In the genomic region with DNA sequence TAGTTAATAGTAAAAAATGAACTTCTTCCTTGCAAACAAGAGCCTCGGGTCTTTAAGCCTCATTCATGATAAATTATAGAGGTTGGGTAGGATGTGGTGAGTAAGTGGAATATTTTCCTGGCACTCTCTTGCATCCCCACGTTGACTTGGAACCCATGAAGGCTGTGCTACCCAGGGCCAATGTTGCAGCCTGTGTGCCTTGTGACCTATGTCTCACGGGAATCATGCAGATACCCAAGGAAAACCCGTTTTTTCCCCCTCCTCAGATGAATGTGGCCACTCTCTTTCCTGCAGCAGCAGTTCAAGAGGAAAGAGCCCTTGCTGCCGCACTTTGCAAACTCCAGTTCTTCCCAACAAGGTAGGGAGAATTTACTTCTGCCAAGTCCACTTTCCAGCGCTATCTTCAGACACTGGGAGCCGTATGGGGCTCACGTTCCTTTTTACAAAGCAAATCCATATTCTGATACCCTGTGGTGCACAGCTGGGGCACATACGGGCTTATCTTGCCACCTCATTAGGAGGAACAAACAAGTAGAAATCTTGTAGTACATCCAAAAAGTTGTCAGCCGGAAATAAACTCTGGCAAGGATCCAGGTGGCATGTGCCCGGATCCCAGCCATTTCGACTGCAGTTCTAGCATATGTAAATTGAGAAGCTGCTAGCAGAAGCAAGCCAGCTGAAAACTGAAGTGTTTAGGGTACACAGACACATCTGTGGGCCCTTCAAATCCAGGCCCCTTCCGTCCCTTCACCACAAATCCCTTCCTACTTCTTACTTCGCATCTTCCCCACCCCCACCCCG, we compare ENCODE assay signal across 8 mouse cellular contexts.
DNase-seq lines count a peak whose midpoint lies in the region; ATAC-seq and TF ChIP-seq lines count a peak whose summit lies in the region.

No protein-coding gene starts in this region.

- no peak overlapping the region for H3K27ac ChIP-seq in intestine, embryonic 15.5 days
- no peak overlapping the region for H3K27ac ChIP-seq in intestine, postnatal 0 days (ENCODE audit: low read depth, low read length)
- 0 out of 2 replicates have a peak overlapping the region, but pooled peaks have one; percentile 36 for H3K27ac ChIP-seq in heart, embryonic 10.5 days
- H3K27ac ChIP-seq in neural tube, embryonic 14.5 days (ENCODE audit: low read depth, low read length): no peak overlapping the region

- no peak for TF ChIP-seq CTCF in intestine, postnatal 0 days (IDR thresholded peaks at IDR 0.05; ENCODE audit: low read depth)

- intact Hi-C loops in left cerebral cortex, postnatal 10 days (cut with DNase I): no loop called here

- ATAC-seq in intestine, embryonic 15.5 days: peak; percentile 43
- no peak for ATAC-seq in intestine, postnatal 0 days
- ATAC-seq in neural tube, embryonic 14.5 days (ENCODE audit: low read depth): peak; percentile 28; the same call in 1 of the 2 replicates
- no peak for ATAC-seq in granulocyte monocyte progenitor cell, adult 5-6 weeks (replicated peaks; ENCODE audit: poor library complexity, severe bottlenecking)

- no peaks in the 10 kb centered on the region for H3K36me3 ChIP-seq in intestine, embryonic 15.5 days
- no peaks in the 10 kb centered on the region for H3K36me3 ChIP-seq in intestine, postnatal 0 days (ENCODE audit: control insufficient read depth, insufficient read depth)
- no peaks in the 10 kb centered on the region for H3K36me3 ChIP-seq in heart, embryonic 10.5 days
- H3K36me3 ChIP-seq in neural tube, embryonic 14.5 days (ENCODE audit: control insufficient read depth, insufficient read depth, low read length): no peaks in the 10 kb centered on the region

- no peak overlapping the region for H3K9ac ChIP-seq in intestine, embryonic 15.5 days
- H3K9ac ChIP-seq in intestine, postnatal 0 days (ENCODE audit: low read depth, low read length): no peak overlapping the region
- H3K9ac ChIP-seq in neural tube, embryonic 14.5 days (replicated peaks; ENCODE audit: low read depth, low read length): no peak overlapping the region

- DNase-seq in cerebellum, postnatal 14 days: peak; percentile 82
- no peak for DNase-seq in heart, embryonic 10.5 days (ENCODE audit: low spot score)
- DNase-seq in left cerebral cortex, postnatal 10 days (ENCODE audit: extremely low spot score in 1 of 2, low spot score in 2 of 2): peak; percentile 47 to 52
- no peak for DNase-seq in adipocyte (ENCODE audit: low spot score)

- no peak overlapping the region for H3K4me2 ChIP-seq in intestine, embryonic 15.5 days (replicated peaks)
- H3K4me2 ChIP-seq in intestine, postnatal 0 days (replicated peaks; ENCODE audit: low read depth): no peak overlapping the region
- no peak overlapping the region for H3K4me2 ChIP-seq in neural tube, embryonic 14.5 days (ENCODE audit: low read depth, low read length)

- H3K4me1 ChIP-seq in intestine, embryonic 15.5 days (replicated peaks): peaks cover 8% of the 10 kb centered on the region; the same call in 1 of the 2 replicates
- H3K4me1 ChIP-seq in intestine, postnatal 0 days (replicated peaks; ENCODE audit: control insufficient read depth, insufficient read depth, low read length): no peaks in the 10 kb centered on the region
- H3K4me1 ChIP-seq in heart, embryonic 10.5 days: peaks cover 11% of the 10 kb centered on the region
- H3K4me1 ChIP-seq in neural tube, embryonic 14.5 days (ENCODE audit: control insufficient read depth, insufficient read depth, low read length): no peaks in the 10 kb centered on the region

- no peaks in the 10 kb centered on the region for H3K9me3 ChIP-seq in intestine, embryonic 15.5 days
- H3K9me3 ChIP-seq in intestine, postnatal 0 days (ENCODE audit: control insufficient read depth): no peaks in the 10 kb centered on the region
- no peaks in the 10 kb centered on the region for H3K9me3 ChIP-seq in heart, embryonic 10.5 days
- H3K9me3 ChIP-seq in neural tube, embryonic 14.5 days (ENCODE audit: control insufficient read depth, low read length): no peaks in the 10 kb centered on the region

- WGBS in intestine, embryonic 15.5 days: 41% methylated on average over 15 of the region's 15 CpGs
- WGBS in intestine, postnatal 0 days: 43% methylated on average over 15 of the region's 15 CpGs
- 36% methylated on average over 15 of the region's 15 CpGs for WGBS in heart, embryonic 10.5 days
- 56% methylated on average over 15 of the region's 15 CpGs for WGBS in neural tube, embryonic 14.5 days

- no peaks in the 10 kb centered on the region for H3K27me3 ChIP-seq in intestine, embryonic 15.5 days (replicated peaks)
- no peaks in the 10 kb centered on the region for H3K27me3 ChIP-seq in intestine, postnatal 0 days (replicated peaks; ENCODE audit: control insufficient read depth, insufficient read depth, low read length)
- peaks cover 4% of the 10 kb centered on the region for H3K27me3 ChIP-seq in heart, embryonic 10.5 days (ENCODE audit: insufficient read depth, poor library complexity, severe bottlenecking)
- no peaks in the 10 kb centered on the region for H3K27me3 ChIP-seq in neural tube, embryonic 14.5 days (ENCODE audit: control insufficient read depth, insufficient read depth, low read length)

- H3K4me3 ChIP-seq in intestine, embryonic 15.5 days (replicated peaks): no peak overlapping the region
- no peak overlapping the region for H3K4me3 ChIP-seq in intestine, postnatal 0 days (ENCODE audit: low read depth, low read length)
- H3K4me3 ChIP-seq in heart, embryonic 10.5 days: peak overlapping the region; percentile 27; the same call in 1 of the 2 replicates
- no peak overlapping the region for H3K4me3 ChIP-seq in neural tube, embryonic 14.5 days (ENCODE audit: low read depth, low read length)

Comparison
In these comparisons a context has a peak if more than half of its experiments do, and no peak if none do; other contexts are left out.
1. ATAC-seq: peak in intestine, embryonic 15.5 days (single experiment) and neural tube, embryonic 14.5 days (single experiment); none in intestine, postnatal 0 days (single experiment) and granulocyte monocyte progenitor cell, adult 5-6 weeks (single experiment).
2. DNase-seq: peak in cerebellum, postnatal 14 days (2 of 2) and left cerebral cortex, postnatal 10 days (2 of 2); none in heart, embryonic 10.5 days (single experiment) and adipocyte (single experiment).